Mouse (Mus musculus) urinary bladder, adult 2 months (tissue): ENCODE measurements around the gene Milr1. TPM values are rescaled to one million over a fixed set of nuclear protein-coding genes. Genes with fewer than 3 reads are reported as not detected.

Experiments
- DNase-seq: peaks from one replicate; pipeline ENCODE4 v3.0.0; 2022; ENCODE audit warnings: low spot score
- polyA plus RNA-seq: library from polyadenylated mRNA; depleted of rRNA; stranded (reverse); fragments of >200 nt; gene quantifications from 2 replicates; pipeline ENCODE4 v1.2.3, GENCODE M21; 2012; rRNA removed

Gene Milr1
- polyA plus RNA-seq, 1 experiment = 3.2 TPM

DNA sequence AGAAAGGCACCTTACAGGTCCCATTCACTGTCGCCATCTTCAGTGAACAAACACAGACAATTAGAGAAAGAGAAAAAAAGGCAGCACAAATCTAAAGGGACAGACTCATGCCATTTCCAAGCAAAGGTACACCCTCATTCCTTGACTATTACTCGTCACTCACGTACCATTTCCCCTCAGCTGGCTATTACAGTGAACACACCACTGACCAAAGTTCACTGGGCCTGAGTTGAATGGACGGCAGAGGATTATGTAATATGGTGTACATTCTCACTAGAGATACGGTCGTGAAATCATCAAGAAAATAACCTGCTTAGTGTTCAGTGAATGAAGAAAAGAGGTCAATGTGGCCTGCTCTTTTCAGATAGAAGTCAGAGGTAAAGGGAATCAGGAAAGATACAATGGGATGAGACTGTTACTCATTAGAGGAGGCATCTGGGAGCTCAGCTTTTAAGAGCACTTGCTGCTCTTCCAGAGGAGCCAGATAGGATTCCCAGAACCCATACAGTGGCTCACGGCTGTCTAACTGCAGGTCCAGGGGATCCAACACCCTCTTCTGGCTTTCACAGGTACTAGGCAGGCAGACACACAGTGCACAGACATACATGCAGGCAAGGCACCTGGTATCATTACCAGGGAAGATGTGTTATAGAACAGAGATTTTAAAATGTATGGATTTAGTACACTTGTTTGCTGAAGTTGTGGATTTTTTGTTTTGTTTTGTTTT lies 61.5 kb downstream of the Milr1 start:
- DNase-seq = no peak

DNA sequence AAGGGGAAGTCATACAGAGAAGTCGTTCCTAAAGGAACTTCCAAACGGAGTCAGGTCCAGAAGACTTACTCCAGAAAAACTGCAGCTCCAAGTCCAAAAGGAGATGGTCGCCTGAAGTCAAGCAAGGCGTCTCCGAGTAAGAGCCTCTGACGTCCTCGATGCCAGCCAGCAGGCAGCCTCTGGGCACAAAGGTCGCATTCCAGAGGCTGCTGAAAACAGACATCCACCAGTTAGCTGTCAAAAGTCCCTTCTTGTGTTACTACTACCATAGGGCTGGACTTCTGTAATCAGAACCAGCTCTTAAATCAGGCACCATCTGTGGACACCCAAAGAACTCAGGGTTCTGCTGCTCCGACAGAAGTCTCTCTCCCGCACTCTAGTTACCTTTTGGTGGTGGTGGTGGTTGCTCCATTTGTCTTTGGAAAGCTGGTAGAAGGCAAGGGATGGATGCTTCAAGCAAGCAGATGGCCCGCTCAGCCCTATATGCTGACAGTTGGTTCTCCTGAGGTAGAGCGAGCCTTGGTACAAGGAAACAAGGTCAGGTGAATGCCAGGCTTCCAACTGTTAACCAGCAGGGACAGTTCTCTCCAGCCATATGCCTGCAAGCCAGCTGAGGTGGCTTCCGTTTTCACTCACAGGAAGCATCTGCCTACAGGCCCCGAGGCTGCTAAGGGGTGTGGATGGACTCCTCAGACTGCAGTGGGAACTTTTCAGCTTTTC lies 63.7 kb downstream of the Milr1 start:
- DNase-seq = no peak

DNA sequence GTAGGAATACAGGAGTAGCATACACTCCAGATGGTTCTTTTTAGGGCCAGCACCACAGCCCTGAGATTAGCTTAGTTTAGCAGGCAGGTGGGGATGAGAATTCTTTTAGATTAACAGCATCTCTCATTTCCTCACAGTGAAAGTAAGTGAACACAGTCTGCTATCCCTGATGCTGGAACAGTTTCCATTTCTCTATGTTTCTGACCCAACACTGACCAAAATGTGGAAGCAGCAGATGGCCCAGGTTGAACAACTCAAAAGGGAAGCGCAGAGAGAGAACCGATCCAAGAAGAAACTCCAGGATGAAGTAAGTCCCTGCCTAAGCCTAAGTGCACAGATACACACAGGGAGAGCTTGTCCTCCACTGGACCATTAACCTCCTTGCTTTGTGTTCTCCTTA lies 64.3 kb downstream of the Milr1 start:
- no peak for DNase-seq

DNA sequence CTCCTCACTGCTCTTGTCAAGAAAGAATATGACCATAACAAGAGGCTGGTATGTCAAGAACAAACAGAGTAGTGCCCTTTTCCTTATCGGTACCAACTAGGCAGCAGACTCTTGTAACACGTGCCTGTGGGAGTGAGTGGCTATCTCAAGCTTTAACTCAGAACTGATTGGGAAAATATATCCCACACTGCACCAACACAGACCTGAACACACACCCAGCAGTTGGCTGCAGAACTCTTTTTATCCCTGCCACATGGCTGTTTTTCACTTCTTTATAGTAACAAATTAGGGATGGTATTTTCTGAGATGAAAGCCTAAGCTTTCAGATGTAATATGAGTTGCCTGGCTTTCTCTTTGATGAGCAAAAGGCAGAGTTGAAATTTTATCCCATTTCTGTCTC lies 64.7 kb downstream of the Milr1 start:
- DNase-seq = no peak

DNA sequence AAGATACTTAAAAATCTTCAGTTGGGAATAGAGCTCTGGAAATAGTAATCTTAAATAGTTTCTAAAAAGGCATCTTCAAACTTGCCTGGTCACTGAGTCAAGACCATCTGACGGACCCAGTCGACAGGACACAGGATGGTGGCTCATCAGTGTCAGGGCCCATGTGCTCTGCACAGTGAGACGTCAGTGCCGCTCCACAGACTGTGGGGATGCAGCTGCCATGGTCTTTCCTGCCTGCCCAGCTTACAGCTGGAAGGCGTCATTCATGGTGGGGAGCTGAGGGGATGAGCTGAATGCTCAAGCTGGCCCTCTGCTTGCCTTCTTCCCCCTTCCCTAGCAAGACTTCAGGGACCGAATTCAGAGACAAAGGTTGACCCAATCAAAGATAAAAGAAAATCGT lies 65.3 kb downstream of the Milr1 start:
- no peak for DNase-seq

DNA sequence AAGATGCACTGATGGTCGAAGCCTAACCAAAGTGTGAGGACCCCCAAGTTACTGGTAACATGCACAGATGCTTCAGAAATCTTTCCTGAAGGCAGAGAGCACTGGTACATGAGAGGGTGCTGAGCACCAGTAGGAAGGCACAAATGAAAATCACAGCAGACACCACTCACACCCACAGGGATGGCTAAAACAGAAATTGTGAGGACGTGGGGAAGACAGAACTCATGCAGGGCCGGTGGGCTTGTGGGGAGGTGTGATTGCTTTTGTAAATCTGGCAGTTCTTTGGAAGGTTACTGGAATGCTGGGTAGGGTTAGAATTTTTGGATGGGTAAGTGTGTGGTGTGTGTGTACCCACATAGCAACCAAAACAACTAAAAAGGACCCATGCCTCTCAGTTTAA lies 66.1 kb downstream of the Milr1 start:
- DNase-seq = no peak

DNA sequence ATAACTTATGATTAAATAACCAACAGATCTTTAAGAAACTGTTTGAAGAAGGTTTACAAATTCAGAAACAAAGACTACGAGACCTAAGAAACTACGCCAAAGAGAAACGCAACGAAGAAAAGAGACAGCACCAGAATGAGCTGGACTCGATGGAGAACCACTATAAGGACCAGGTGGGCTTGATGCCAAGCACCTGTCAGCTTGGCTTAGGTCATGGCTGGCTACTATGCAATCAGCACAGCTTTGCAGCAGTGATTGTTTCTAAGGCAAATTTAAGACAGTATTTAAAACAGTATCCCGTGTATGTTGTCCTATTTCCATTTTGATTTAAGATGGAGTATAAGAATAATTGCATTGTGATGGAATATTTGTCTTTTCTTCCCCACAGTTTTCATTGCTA lies 66.8 kb downstream of the Milr1 start:
- no peak for DNase-seq

DNA sequence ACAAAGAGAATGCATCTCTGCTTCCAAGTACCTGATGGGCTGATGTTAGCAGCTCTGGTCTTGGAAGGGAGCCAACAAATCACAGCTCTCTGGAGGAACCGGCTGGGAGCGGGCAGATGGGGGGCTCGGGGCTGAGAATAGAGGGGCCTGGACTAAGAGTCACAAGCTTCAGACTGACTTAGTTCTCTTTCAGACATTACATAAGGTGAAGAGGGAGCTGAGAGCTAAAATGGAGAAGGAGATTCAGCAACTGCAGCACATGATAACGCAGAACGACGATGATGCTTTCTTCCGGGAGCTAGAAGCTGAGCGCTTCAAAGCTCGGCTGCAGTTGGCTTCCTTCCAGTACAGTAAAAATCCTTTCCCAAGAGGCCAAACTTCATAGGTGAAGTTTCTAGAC lies 67.3 kb downstream of the Milr1 start:
- no peak for DNase-seq

Other genes starting within 250 kb of the Milr1 start
- 16.7 and 21.2 TPM in 2 replicates for gene Tex2, start 137.8 kb upstream of the Milr1 start, polyA plus RNA-seq
- gene Pecam1, start 598 bp upstream of the Milr1 start, polyA plus RNA-seq = 47.7 and 66.2 TPM in 2 replicates
- 8.6 and 9.4 TPM in 2 replicates for gene Polg2, start 28.3 kb downstream of the Milr1 start, polyA plus RNA-seq
- 624 and 672 TPM in 2 replicates for gene Ddx5, start 38.0 kb downstream of the Milr1 start, polyA plus RNA-seq
- 14.0 and 15.4 TPM in 2 replicates for gene Cep95, start 38.0 kb downstream of the Milr1 start, polyA plus RNA-seq
- gene Smurf2, start 169.5 kb downstream of the Milr1 start, polyA plus RNA-seq = 16.0 and 21.6 TPM in 2 replicates
- gene Kpna2, start 248.3 kb downstream of the Milr1 start, polyA plus RNA-seq = 30.8 and 37.6 TPM in 2 replicates